Mouse (Mus musculus): ENCODE results near the gene Tlr4. TPM values are rescaled to one million over a fixed set of nuclear protein-coding genes. Genes with fewer than 3 reads are reported as not detected.

Gene Tlr4
- polyA plus RNA-seq, 1 experiment from 2014 or later = 2.5 TPM

GRCm38 (mm10) chr4:66926066-66926465 lies 98.7 kb downstream of the Tlr4 start:
- Histone ChIP-seq H3K4me1 (ENCODE audit: control insufficient read depth, low read depth, low read length) (no peaks in the 10 kb centered on the region), H3K36me3 (ENCODE audit: control insufficient read depth, insufficient read depth) (no peaks in the 10 kb centered on the region), H3K4me3 (ENCODE audit: low read depth, low read length) (no peak overlapping the region), H3K9me3 (replicated peaks; ENCODE audit: control insufficient read depth, low read length) (no peaks in the 10 kb centered on the region), H3K27me3 (ENCODE audit: control insufficient read depth, insufficient read depth, low read depth, low read length) (no peaks in the 10 kb centered on the region), H3K9ac (ENCODE audit: low read depth, low read length) (no peak overlapping the region), H3K27ac (ENCODE audit: low read length) (no peak overlapping the region), H3K4me2 (ENCODE audit: low read depth, low read length) (no peak overlapping the region)
- 54% methylated on average over 4 of the region's 4 CpGs for WGBS (ENCODE audit: insufficient replicate concordance)
- ATAC-seq (ENCODE audit: low read depth) = no peak

GRCm38 (mm10) chr4:66927537-66928088 lies 100.2 kb downstream of the Tlr4 start:
- H3K9me3 ChIP-seq (replicated peaks; ENCODE audit: control insufficient read depth, low read length) = no peaks in the 10 kb centered on the region
- WGBS (ENCODE audit: insufficient replicate concordance) = 15% methylated on average over 2 of the region's 2 CpGs
- H3K9ac ChIP-seq (ENCODE audit: low read depth, low read length) = no peak overlapping the region
- H3K4me3 ChIP-seq (ENCODE audit: low read depth, low read length) = no peak overlapping the region
- H3K27me3 ChIP-seq (ENCODE audit: control insufficient read depth, insufficient read depth, low read depth, low read length) = no peaks in the 10 kb centered on the region
- no peaks in the 10 kb centered on the region for H3K4me1 ChIP-seq (ENCODE audit: control insufficient read depth, low read depth, low read length)
- H3K27ac ChIP-seq (ENCODE audit: low read length) = no peak overlapping the region
- H3K4me2 ChIP-seq (ENCODE audit: low read depth, low read length) = no peak overlapping the region
- no peak for ATAC-seq (ENCODE audit: low read depth)
- no peaks in the 10 kb centered on the region for H3K36me3 ChIP-seq (ENCODE audit: control insufficient read depth, insufficient read depth)

- H3K4me1 ChIP-seq (ENCODE audit: control insufficient read depth, low read depth, low read length) = no peaks in the 10 kb centered on the region
- no peaks in the 10 kb centered on the region for H3K36me3 ChIP-seq (ENCODE audit: control insufficient read depth, insufficient read depth)
- WGBS (ENCODE audit: insufficient replicate concordance) = 65% methylated on average over 4 of the region's 4 CpGs
- no peak overlapping the region for H3K27ac ChIP-seq (ENCODE audit: low read length)
- no peak overlapping the region for H3K4me3 ChIP-seq (ENCODE audit: low read depth, low read length)
- H3K27me3 ChIP-seq (ENCODE audit: control insufficient read depth, insufficient read depth, low read depth, low read length) = no peaks in the 10 kb centered on the region
- H3K4me2 ChIP-seq (ENCODE audit: low read depth, low read length) = no peak overlapping the region
- no peak for ATAC-seq (ENCODE audit: low read depth)
- no peaks in the 10 kb centered on the region for H3K9me3 ChIP-seq (replicated peaks; ENCODE audit: control insufficient read depth, low read length)
- no peak overlapping the region for H3K9ac ChIP-seq (ENCODE audit: low read depth, low read length)
Observed at GRCm38 (mm10) chr4:66938489-66939061, 111.2 kb downstream of the Tlr4 start.

DNA sequence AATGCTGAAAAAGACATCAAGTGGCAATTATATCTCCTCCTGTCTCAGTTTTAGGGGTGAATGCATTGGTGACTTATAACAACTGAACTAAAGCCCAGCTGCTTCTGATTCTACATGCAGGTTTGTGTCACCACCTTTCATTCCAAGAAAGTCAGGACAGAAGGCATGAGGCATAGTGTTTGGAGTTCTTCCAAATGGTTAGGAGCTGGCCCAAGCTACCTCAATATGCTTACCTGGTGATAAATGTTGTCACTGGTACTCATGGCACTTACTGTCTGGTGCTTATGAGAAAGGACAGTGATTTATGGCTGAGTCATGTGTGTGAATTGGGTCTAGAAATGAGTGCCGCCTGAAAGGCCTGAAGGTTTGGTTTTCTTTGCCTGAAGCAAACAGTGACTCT lies 114.5 kb downstream of the Tlr4 start:
- no peaks in the 10 kb centered on the region for H3K36me3 ChIP-seq (ENCODE audit: control insufficient read depth, insufficient read depth)
- H3K27me3 ChIP-seq (ENCODE audit: control insufficient read depth, insufficient read depth, low read depth, low read length) = no peaks in the 10 kb centered on the region
- H3K4me1 ChIP-seq (ENCODE audit: control insufficient read depth, low read depth, low read length) = no peaks in the 10 kb centered on the region
- no peak for ATAC-seq (ENCODE audit: low read depth)
- H3K4me2 ChIP-seq (ENCODE audit: low read depth, low read length) = no peak overlapping the region
- no peaks in the 10 kb centered on the region for H3K9me3 ChIP-seq (replicated peaks; ENCODE audit: control insufficient read depth, low read length)
- H3K4me3 ChIP-seq (ENCODE audit: low read depth, low read length) = no peak overlapping the region
- WGBS (ENCODE audit: insufficient replicate concordance) = 63% methylated on average over 1 of the region's 1 CpGs
- H3K27ac ChIP-seq (ENCODE audit: low read length) = no peak overlapping the region
- no peak overlapping the region for H3K9ac ChIP-seq (ENCODE audit: low read depth, low read length)

GRCm38 (mm10) chr4:66943699-66944098 lies 116.3 kb downstream of the Tlr4 start:
- H3K4me3 ChIP-seq (ENCODE audit: low read depth, low read length) = no peak overlapping the region
- no peak overlapping the region for H3K9ac ChIP-seq (ENCODE audit: low read depth, low read length)
- no peak overlapping the region for H3K27ac ChIP-seq (ENCODE audit: low read length)
- H3K4me1 ChIP-seq (ENCODE audit: control insufficient read depth, low read depth, low read length) = no peaks in the 10 kb centered on the region
- no peak overlapping the region for H3K4me2 ChIP-seq (ENCODE audit: low read depth, low read length)
- no peaks in the 10 kb centered on the region for H3K9me3 ChIP-seq (replicated peaks; ENCODE audit: control insufficient read depth, low read length)
- no peaks in the 10 kb centered on the region for H3K27me3 ChIP-seq (ENCODE audit: control insufficient read depth, insufficient read depth, low read depth, low read length)
- no peaks in the 10 kb centered on the region for H3K36me3 ChIP-seq (ENCODE audit: control insufficient read depth, insufficient read depth)
- no peak for ATAC-seq (ENCODE audit: low read depth)

- no peaks in the 10 kb centered on the region for H3K36me3 ChIP-seq (ENCODE audit: control insufficient read depth, insufficient read depth)
- no peaks in the 10 kb centered on the region for H3K27me3 ChIP-seq (ENCODE audit: control insufficient read depth, insufficient read depth, low read depth, low read length)
- no peak for ATAC-seq (ENCODE audit: low read depth)
- H3K4me1 ChIP-seq (ENCODE audit: control insufficient read depth, low read depth, low read length) = no peaks in the 10 kb centered on the region
- H3K9ac ChIP-seq (ENCODE audit: low read depth, low read length) = no peak overlapping the region
- H3K27ac ChIP-seq (ENCODE audit: low read length) = no peak overlapping the region
- WGBS (ENCODE audit: insufficient replicate concordance) = 25% methylated on average over 1 of the region's 1 CpGs
- H3K4me2 ChIP-seq (ENCODE audit: low read depth, low read length) = no peak overlapping the region
- no peaks in the 10 kb centered on the region for H3K9me3 ChIP-seq (replicated peaks; ENCODE audit: control insufficient read depth, low read length)
- H3K4me3 ChIP-seq (ENCODE audit: low read depth, low read length) = no peak overlapping the region
Observed at GRCm38 (mm10) chr4:66947657-66948056, 120.3 kb downstream of the Tlr4 start.

- H3K27me3 ChIP-seq (ENCODE audit: control insufficient read depth, insufficient read depth, low read depth, low read length) = no peaks in the 10 kb centered on the region
- WGBS (ENCODE audit: insufficient replicate concordance) = 56% methylated on average over 3 of the region's 3 CpGs
- no peaks in the 10 kb centered on the region for H3K4me1 ChIP-seq (ENCODE audit: control insufficient read depth, low read depth, low read length)
- no peak overlapping the region for H3K9ac ChIP-seq (ENCODE audit: low read depth, low read length)
- H3K9me3 ChIP-seq (replicated peaks; ENCODE audit: control insufficient read depth, low read length) = no peaks in the 10 kb centered on the region
- H3K36me3 ChIP-seq (ENCODE audit: control insufficient read depth, insufficient read depth) = no peaks in the 10 kb centered on the region
- ATAC-seq (ENCODE audit: low read depth) = no peak
- H3K27ac ChIP-seq (ENCODE audit: low read length) = no peak overlapping the region
- no peak overlapping the region for H3K4me3 ChIP-seq (ENCODE audit: low read depth, low read length)
- H3K4me2 ChIP-seq (ENCODE audit: low read depth, low read length) = no peak overlapping the region
Observed at GRCm38 (mm10) chr4:66974918-66975317, 147.5 kb downstream of the Tlr4 start.

All from liver, embryonic 16.5 days (tissue).